Mouse (Mus musculus) CH12.LX (cell line): ENCODE results near the gene Gpr142.

Experiments
- CHD2 ChIP-seq: IDR thresholded peaks from 2 replicates; pipeline ENCODE4 v1.6.1; 2011; ENCODE audit warnings: low read length, improper control_type of control experiment
- CTCF ChIP-seq, 2 experiments: IDR thresholded peaks in 1 of 2; conservative IDR thresholded peaks in 1 of 2; 2 replicates each; pipeline ENCODE4 v1.5.1; 2011 to 2012; ENCODE audit warnings: low read depth in 2 of 2, low read length in 2 of 2, improper control_type of control experiment in 1 of 2, inconsistent platforms in 1 of 2, mild to moderate bottlenecking in 1 of 2, moderate library complexity in 1 of 2
- EP300 ChIP-seq: IDR thresholded peaks from 2 replicates; pipeline ENCODE4 v1.6.1; 2011; ENCODE audit warnings: low read length, improper control_type of control experiment
- MAZ ChIP-seq: IDR thresholded peaks from 2 replicates; pipeline ENCODE4 v1.6.1; 2012; ENCODE audit warnings: low read depth, mild to moderate bottlenecking, inconsistent platforms, low read length, improper control_type of control experiment, moderate library complexity
- USF1 ChIP-seq: IDR thresholded peaks from 2 replicates; pipeline ENCODE4 v1.6.1; 2014; ENCODE audit warnings: low read depth, mild to moderate bottlenecking, inconsistent platforms, low read length, improper control_type of control experiment
- USF2 ChIP-seq: conservative IDR thresholded peaks from 2 replicates; pipeline ENCODE4 v1.6.1; 2011; ENCODE audit warnings: low read depth, low read length, improper control_type of control experiment

DNA sequence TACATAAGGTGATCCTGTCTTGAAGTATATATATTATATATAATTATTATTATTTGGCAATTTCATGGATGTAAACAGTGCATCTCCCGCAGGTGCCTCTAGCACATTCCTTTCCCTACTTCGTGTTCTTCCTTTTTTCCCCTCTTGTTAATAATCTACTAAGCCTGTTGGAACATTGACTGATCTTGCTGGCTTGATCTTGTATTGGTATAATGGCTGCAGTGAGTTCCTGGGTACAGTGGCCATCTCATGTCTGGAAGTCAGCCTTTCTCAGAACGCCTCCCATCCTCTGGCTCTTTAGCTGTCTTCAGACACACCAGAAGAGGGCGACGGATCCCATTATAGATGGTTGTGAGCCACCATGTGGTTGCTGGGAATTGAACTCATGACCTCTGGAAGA lies 57.4 kb downstream of the Gpr142 start:
- no peak for TF ChIP-seq EP300
- 0 out of 4 replicates have a peak, but pooled peaks of 1 of the 2 experiments have one; percentile 1 for TF ChIP-seq CTCF (conservative IDR thresholded peaks at IDR 0.05 in 1 of 2, IDR thresholded peaks at IDR 0.05 in 1 of 2; ENCODE audit: low read depth in 2 of 2, low read length in 2 of 2)
- no peak for TF ChIP-seq USF1
- TF ChIP-seq CHD2 = no peak
- TF ChIP-seq USF2 = no peak
- TF ChIP-seq MAZ = no peak
